Mouse (Mus musculus) megakaryocyte, adult 5-6 weeks (primary cell): ENCODE measurements around the gene Afg3l1. TPM values are rescaled to one million over a fixed set of nuclear protein-coding genes. Genes with fewer than 3 reads are reported as not detected.
"Not testable (repeated sequence)": the region's sequence is repeated elsewhere in the genome, so short reads cannot be mapped to it uniquely, and the experiment has no call there.

Source experiments
- ATAC-seq: 2 replicates; pipeline ENCODE4 v1.8.0; 2016; ENCODE audit warnings: mild to moderate bottlenecking, inconsistent platforms; ENCODE audit not compliant: poor library complexity, severe bottlenecking
- total RNA-seq, 2 experiments: library from RNA; stranded (forward) in 1 of 2; stranded (reverse) in 1 of 2; fragments of 153-499, 151-499 nt in 1 of 2; fragments of 221-1000, 200-1000 nt in 1 of 2; gene quantifications; 2 replicates each; pipeline versions ENCODE4 v1.2.3 to v1.2.4; 2015 to 2017

Gene Afg3l1
- 10.4 and 11.7 TPM in 2 replicates for total RNA-seq (2015)
- 12.2 and 13.3 TPM in 2 replicates for total RNA-seq (2017)

DNA sequence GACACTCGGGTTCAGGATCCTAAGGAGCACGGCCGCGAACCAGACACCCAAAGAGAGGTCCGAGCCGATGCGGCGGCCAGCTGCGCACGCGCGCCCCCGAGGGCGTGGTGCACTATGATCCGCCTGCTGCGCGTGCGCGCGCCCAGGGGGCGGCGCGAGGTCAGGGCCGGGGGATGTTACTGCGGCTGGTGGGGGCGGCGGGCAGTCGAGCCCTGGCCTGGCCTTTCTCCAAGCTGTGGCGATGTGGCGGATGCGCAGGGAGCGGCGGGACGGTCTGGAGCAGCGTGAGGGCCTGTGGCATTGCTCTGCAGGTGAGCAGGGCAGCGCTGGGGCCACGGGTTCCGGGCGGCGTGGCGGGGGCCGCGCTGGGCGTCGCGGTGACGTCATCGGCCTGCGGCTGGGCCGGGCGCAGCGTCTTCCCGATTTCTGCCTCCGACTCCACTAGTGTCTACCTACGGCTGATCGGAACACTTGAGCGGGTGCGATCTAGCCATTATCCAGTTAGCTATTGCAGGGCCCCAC, at the start of gene Afg3l1:
TSS of gene Afg3l1 (plus strand) at position 167 of the 522 bp plus-strand sequence.
- peak; percentile 86 for ATAC-seq

DNA sequence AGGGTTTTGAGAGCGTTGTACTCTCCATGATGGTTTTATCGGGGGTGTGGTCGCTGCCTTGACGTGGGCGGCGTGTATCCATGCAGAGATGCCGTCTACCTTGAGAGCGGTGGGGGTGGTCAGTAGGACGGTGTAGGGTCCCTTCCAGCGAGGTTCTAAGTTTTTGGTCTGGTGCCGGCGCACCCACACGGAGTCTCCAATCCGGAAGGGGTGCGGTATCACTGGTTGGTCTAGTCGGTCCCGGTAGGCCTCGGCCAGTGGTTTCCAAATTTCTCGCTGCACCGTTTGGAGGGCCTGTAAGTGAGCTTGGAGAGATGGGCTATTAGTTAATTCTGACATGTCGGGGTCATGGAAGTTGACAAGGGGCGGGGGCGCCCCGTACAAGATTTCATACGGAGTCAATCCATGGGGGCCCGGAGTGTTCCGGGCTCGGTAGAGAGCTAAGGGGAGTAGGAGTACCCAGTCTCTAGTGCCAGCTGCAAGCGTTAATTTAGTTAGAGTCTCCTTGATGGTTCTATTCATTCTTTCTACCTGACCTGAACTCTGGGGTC, 49.3 kb upstream of the Afg3l1 start:
- ATAC-seq = no peak

DNA sequence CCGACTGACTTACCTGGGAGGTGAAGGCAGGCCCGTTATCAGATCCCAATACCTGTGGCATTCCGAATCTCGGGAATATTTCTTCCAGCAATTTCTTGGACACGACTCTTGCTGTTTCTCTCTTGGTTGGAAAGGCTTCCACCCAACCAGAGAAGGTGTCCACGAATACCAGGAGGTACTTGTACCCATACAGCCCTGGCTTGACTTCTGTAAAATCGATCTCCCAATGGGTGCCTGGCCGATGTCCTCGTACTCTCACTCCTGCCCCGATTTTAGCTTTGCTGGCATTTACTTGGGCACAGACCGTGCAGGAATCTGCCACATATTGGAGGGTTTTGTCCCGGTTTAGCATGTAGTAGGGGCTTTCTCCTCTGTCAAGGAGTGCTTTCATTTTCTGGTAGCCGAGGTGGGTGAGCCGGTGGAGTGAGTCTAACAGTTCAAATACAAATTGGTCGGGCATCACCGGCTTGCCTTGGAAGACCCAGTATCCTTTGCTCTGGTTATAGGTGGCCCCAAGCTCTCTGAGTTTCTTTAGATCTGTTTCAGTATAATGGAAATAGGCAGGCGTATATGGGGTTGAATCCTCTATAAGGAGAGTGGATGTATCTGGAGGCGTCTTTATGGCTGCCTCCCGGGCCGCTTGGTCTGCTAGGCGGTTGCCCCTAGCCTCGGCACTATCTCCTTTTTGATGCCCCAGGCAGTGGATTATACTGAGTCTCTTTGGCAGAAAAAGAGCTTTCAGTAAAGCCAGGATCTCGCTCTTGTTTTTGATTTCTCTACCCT, 48.6 kb upstream of the Afg3l1 start:
- no peak for ATAC-seq

DNA sequence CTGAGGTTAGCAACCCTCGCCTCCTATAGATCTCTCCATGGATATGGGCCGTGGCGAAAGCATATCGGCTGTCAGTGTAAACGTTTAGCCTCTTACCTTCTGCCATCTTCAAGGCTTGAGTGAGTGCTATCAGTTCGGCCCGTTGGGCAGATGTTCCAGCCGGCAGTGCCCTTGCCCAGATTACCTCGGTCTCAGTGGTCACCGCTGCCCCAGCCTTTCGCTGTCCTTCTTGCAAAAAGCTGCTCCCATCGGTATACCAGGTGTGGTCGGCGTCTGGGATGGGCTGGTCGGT, 48.0 kb upstream of the Afg3l1 start:
- not testable (repeated sequence) for ATAC-seq

DNA sequence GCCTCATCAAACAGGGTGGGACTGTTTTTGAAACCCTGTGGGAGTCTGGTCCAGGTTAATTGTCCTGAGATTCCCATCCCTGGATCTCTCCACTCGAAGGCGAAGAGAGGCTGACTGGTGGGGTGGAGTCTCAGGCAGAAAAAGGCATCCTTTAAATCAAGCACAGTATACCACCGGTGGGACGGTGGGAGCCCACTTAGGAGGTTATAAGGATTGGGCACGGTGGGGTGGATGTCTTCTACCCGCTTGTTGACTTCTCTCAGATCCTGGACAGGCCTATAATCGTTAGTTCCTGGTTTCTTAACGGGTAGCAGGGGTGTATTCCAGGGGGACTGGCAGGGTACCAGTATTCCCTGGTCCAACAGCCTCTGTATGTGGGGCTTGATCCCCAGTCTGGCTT, 46.8 kb upstream of the Afg3l1 start:
- ATAC-seq = not testable (repeated sequence)

DNA sequence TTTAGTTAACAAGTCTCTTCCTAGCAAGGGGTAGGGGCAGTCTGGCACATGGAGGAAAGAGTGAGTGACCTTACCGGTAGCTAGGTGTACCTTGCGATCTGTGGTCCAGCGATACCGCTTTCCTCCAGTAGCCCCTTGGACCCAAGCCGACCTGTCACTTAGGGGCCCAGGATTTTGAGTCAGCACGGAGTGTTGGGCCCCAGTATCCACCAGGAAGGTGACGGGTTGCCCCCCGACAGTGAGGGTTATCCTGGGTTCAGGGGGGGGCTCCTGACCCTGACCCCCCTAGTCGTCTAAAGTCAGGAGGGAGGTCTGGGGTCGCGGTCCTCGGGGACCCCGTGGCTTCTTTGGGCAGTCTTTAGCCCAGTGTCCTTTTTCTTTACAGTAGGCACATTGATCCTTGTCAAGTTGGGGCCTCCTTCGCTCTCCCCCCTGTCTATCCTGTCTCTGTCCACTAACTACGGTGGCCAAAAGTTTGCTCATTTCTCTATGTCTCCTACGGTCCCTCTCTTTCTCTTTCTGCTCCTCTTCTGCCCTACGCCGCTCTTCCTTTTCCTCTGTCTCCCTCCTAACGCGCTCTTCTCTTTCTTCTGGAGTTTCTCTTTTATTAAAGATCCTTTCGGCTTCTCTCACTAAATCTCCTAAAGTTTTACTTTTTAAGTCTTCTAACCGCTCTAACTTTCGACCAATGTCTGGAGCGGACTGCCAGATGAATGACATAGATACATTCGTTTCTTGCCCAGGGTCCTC, 45.9 kb upstream of the Afg3l1 start:
- ATAC-seq = no peak

DNA sequence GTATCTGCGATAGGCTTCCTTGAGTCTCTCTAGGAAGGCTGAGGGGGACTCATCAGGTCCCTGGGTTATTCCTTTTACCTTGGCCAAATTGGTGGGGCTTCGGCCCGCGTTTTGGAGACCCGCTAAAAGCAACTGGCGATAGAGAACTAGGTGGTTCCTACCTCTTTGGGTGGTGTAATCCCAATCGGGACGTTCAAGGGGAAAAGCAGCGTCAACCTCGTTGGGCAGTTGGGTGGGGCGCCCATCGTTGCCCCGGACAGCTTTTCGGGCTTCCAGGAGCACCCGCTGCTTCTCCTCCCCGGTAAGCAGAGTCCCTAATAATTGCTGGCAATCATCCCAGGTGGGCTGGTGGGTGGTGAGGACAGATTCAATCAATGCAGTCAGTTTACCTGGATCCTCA, 45.3 kb upstream of the Afg3l1 start:
- no peak for ATAC-seq

DNA sequence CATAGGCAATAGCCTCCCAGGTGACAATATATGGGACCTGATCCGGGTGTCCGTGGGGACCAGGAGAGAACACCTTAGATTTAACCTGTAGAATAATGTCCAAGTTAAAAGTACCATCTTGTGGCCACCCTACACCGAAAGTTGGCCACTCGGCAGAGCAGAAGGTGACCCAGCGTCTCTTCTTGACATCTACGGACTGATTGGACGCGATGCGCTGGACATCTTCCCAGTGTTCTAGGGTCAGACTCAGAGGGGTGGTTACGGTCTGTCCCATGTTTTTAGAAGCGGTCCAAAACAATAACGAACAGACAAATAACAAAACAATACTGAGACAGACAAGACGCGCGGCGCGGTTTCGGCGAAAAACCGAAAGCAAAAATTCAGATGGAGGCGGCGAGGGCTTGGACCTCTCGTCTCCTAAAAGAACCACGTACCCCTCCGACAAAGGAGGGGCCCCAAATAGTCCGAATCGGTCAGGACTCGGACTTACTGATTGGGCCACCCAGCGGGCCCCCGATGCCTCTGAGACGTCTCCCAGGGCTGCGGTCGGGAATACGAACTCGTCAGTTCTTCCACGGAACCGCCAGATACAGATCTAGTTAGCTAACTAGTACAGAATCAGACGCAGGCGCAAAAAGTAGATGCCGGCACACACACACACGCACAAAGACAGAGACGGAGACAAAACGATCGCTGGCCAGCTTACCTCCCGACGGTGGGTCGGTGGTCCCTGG, 44.3 kb upstream of the Afg3l1 start:
- not testable (repeated sequence) for ATAC-seq

DNA sequence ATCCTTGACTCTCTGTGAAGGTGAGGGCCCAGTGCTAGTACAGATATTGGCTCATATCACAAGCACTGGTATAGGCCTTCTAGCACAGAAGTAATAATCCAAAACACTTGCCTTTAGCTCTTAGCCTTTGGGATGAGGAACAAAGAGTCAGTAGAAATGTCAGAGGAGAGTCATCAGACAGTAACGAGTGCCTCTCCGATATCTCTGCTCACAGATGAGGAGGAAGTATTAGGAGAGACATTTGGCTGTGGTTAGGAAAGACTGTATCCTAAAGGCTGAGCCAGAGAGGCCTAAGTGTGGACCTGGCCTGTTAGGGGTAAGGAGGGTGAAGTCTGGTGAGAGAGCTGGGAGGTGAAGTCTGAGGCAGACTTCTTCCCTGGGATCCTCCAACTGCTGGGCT, 35.9 kb upstream of the Afg3l1 start:
- ATAC-seq = no peak

DNA sequence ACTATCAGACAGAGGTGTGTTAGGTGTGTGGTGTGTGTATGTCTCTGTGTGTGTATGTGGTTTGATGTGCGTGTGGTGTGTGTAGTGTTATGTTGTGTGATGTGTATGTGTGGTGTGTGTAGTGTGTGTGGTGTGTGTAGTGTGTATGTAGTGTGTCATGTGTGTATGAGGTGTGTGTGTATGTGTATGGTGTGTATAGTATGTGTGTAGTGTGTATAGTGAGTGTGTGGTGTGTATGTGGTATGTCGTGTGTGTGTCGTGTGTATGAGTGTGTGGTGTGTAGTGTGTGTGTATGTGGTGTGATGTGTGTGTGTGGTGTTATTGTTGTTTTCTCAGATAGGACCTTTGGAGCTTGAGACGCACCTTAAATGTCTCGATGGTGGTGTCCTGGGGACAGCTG, 35.4 kb upstream of the Afg3l1 start:
- no peak for ATAC-seq

DNA sequence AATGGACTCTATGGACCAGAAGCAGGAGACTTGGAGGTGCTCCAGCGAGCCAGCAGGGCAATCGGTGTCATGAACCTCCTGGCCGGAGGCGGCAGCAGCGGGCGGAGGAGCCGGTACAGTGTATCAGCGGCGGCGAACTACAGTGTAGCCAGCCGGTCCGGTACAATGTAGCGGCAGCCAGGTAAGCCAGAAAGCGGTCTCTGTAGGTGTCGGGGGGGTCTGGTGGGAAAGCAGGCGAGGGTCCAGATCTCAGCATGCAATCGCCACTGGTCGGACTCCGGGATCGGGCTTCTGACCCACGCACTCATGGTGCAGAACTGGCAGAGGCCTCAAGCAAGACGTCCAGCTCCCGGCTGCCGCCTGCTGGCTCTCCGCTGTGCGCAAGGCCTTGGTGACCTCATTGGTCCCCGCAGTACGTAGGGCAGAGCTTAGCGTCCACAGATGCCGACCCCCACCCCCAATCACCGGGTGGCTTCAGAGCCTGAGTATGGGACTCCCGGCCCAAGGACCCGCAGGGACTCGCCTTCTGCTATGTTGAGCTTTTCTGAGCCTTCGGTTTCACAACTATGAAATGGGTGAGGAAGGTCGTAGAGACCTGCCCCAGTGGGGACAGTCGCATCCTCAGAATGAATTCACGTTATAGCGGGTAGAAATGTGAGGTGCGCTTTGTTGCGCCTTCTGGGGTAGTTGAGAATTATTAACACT, 34.7 kb upstream of the Afg3l1 start:
- peak; percentile 91 for ATAC-seq

DNA sequence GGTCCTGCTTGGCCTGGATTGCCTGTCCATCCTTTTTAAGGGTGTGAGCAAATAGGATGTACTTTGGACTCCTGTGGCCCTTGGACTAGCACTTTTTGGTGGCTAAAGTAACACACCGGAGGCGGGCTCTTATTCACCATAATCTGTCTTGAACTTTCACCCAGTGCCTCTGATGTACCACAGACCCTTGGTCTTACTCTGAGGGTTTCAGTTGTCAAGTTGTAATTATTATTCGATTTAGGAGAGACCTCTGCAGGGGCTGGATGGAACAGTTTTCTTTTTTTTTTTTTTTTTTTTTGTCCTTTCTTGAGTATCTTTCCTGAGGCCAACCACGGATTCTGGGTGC, 34.2 kb upstream of the Afg3l1 start:
- peak; percentile 4; the same call in 1 of the 2 replicates for ATAC-seq

DNA sequence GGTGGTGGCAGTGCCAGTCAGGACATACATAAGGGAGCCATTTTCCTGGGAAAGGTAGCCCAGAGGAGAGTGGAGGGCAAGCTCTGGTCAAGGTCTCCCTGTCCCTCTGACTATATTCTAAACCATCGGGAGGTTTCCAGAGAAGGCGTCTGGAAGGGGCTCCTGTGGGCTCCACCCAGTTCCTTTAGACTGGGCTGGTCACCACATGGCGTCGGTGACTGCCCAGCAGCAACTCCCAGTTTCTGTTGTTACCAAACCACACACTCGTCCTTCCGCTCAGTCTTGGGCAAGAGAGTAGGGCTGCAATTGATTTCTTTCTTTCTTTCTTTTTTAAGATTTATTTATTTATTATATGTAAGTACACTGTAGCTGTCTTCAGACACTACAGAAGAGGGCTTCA, 33.6 kb upstream of the Afg3l1 start:
- peak; percentile 67 for ATAC-seq

DNA sequence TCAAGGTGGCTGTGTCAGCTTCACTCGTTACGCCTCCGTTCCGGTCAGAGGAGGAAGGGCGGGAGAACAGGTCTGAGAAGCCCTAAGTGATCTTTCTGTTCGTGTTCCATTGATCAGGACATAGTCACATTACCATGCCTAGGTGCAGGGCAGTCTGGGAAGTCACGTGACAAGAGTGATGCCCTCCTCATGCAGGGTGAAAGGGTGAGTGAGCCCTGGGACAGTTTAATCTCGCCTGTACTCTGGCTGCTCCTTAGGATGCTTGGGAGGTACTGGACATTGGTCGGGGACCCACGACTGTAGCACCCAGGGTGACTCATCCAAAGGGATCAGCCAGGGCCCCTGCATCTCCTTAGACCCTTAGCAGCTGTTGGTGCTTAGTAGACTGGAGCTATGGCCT, 31.7 kb upstream of the Afg3l1 start:
- no peak for ATAC-seq

DNA sequence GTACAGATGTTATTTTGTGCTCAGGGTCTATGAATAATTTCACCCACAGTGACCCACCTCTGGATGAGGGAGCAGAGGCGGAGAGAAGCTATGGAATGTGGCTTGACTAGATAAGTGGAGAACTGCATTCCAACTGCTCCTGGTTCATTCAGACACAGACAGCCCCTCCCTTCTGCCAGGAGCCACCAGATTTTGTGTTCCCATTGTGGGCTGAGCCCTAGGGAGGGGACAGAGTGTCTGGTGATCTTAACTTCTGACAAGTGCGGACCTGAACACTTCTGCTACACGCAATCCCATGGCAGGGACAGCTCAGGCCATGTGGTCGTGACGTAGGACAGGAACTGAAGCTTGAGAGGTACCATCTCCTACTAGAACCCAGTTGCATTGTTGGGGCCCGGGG, 30.9 kb upstream of the Afg3l1 start:
- ATAC-seq = no peak

DNA sequence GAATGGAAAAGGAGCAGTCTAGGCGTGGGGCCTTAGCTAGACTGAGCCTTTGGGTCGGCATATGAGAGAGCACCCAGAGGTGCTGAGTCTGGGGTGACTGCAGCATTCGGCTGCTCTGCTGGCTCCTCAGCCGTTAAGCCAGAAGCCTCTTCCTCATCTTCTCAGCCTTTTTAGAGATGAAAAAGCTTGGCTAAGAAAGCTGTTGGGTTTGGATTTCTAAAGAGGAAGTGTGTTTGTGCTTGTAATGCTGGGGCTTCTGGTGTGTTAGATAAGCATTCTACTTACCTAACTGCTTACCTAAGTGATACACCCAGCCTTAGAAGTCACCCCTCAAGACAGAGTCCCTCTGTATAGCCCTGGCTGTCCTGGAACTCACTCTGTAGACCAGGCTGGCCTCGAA, 26.9 kb upstream of the Afg3l1 start:
- ATAC-seq = peak; percentile 70

DNA sequence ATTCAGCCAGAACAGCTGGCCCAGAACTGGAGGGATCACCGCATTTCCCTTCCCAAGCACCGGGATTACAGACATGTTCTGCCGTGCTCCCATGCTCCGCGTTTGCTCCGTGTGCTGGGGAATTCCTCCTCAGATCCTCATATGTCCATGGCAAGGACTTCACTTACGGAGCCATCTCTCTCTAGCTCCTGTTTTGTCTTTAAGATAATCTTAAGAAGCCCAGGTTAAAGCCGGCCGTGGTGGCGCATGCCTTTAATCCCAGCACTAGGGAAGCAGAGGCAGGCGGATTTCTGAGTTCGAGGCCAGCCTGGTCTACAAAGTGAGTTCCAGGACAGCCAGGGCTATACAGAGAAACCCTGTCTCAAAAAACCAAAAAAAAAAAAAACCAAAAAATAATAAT, 26.0 kb upstream of the Afg3l1 start:
- ATAC-seq = not testable (repeated sequence)

DNA sequence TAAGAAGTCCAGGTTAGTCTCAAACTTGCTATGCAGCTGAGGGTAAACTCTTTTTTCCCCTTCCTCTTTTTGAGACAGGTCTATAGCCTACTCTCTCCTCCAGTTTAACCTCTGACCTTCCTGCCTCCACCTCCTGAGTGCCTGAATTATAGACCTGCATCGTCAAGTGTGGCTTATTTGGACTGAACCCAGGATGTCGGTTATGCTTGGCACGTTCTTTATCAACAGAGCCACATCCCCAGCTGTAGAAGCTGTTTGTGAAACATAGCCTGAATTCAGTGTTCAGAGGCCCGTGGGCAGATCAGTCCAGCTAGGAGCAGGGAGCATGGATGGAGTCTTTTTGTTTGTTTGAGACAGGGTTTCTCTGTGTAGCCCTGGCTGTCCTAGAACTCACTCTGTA, 25.6 kb upstream of the Afg3l1 start:
- ATAC-seq = no peak

DNA sequence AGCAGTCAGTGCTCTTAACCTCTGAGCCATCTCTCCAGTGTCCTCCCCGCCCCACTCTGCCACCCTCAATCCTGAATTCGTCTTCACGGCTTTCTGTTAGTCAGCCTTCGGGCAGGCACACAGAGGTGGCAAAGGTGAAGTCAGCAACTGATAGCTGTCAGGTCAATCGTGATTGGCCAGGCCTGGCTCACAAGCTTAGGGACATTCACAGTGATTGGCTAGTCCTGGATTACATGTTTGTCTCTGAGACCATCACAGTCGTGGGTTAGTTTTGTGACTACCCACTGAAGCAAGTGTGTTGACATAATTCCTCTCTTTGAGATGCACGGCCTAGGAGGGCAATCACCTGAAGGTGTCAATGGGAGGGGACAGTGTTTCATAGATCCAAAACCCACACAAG, 24.4 kb upstream of the Afg3l1 start:
- no peak for ATAC-seq

DNA sequence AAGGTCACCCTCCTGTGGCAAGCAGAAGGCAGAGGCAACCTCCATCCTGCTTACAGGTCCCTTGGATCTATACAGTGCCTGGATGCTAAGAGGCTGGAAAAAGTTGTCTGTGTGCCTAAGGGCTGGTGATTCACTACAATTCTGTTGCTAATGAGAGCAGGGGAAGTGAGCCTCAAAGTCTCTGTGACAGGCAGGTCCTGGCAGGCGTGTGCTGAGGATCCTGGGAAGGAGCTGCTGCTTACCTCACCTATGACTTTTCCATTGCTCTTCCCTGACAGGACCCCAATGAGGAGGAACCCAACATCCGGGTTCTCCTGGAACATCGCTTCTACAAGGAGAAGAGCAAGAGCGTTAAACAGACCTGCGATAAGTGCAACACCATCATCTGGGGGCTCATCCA, 23.8 kb upstream of the Afg3l1 start:
- no peak for ATAC-seq

DNA sequence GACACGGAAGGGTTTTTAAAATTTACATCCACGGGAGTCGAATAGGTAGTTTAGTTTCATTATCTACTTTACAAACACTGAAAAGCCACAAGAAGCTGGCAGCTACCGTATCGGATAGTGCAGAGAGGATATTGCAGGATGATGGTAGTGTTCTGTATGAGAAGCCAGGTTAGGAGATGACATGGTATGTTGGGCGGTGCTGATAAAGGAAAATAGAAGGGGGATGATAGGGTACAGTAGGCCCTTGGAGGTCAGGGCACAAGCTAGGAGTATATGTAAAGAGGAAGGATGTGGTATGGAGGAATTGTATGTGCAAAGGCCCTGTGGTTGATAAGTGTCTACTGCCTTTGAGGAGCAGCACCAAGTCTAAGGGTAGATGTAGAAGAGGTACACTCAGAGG, 23.1 kb upstream of the Afg3l1 start:
- peak; percentile 58 for ATAC-seq
